Mouse (Mus musculus) C2C12 (cell line): ENCODE data around the gene P2rx1.
A peak's percentile ranks its signal among the peaks of the same experiment; 100 is the strongest.

Source experiments
- CEBPB ChIP-seq: IDR thresholded peaks from one replicate; pipeline ENCODE4 v1.6.1; 2011; ENCODE audit warnings: low read depth, mild to moderate bottlenecking, control low read depth, moderate library complexity
- CTCF ChIP-seq: IDR thresholded peaks from one replicate; pipeline ENCODE4 v1.5.1; 2011; ENCODE audit not compliant: control insufficient read depth, insufficient read depth, insufficient read length
- MAX ChIP-seq: IDR thresholded peaks from one replicate; pipeline ENCODE4 v1.6.1; 2011; ENCODE audit warnings: mild to moderate bottlenecking, control low read depth
- MYOD1 ChIP-seq: IDR thresholded peaks from one replicate; pipeline ENCODE4 v1.6.1; 2011; ENCODE audit warnings: low read depth; ENCODE audit not compliant: control insufficient read depth, insufficient read length
- MYOG ChIP-seq: IDR thresholded peaks from one replicate; pipeline ENCODE4 v1.6.1; 2011; ENCODE audit not compliant: control insufficient read depth, insufficient read length; ENCODE audit errors: extremely low read depth
- USF1 ChIP-seq: IDR thresholded peaks from one replicate; pipeline ENCODE4 v1.6.1; 2011; ENCODE audit warnings: low read depth, mild to moderate bottlenecking, control low read depth, moderate library complexity

DNA sequence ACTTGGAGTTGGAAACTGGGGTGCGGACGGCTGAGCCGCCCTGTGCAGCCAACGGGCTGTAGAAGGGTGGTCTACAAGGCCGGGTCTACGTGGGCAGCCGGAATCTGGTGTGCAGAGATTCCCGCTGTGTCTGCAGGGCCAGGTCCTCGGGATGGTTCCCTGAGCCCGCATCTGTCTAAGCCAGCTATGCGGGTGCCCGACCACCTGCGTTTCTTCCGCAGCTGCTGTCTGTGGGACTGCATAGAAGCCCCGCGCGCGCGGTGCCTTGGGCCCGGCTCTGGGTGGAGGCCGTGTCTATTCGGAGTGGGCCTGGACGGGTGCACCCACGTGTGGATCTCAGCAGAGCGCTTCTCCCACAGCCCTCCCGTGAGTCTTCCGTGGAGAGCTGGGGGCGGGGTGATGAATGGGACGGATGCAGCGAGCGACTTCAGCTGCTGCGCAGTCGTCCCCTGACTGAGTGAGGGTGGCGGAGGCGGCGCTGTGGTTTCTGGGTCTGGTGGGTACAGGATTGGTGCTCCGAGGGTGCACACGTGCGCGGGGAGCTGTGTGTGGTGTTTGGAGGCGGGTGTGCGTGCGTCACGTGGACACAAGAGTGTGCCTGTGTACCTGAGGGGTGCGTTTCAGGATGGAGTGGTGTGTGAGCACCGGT, 20.4 kb downstream of the P2rx1 start:
- TF ChIP-seq USF1 (peak; percentile 72), CTCF (no peak), MAX (peak; percentile 88), MYOD1 (no peak), CEBPB (no peak), MYOG (no peak)
